Comparison of ENCODE assay signal across 20 mouse cellular contexts in the genomic region with DNA sequence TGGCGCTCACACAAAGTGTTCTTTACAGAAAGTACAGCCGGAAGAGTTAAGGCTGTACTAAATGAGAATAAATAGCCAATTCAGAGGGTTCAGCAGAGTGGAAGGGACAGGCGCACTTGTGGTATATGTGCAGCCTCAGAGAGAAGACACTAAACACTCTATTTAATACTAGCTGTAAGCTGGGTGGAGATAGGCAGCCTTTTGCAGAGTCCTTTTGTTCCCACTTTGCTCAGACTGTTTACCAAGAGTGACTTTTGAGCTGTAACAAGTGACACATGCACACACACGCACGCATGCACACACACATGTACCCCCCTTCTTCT. TPM values are rescaled to one million over a fixed set of nuclear protein-coding genes. Genes with fewer than 3 reads are reported as not detected.
"Had no signal": no experiment of that assay in that cellular context is flagged by ENCODE, and none has a peak within 500 bp of the region (broad histone marks: within the 10 kb centered on the region; RNA-seq: fewer than 3 reads in every experiment).

No protein-coding gene starts in this region.

- H3K9me3 ChIP-seq: limb, embryonic 12.5 days; liver, embryonic 12.5 days; liver, embryonic 15.5 days; lung, embryonic 15.5 days had no signal

- H3K36me3 ChIP-seq: limb, embryonic 12.5 days; liver, embryonic 12.5 days; liver, embryonic 15.5 days; lung, embryonic 15.5 days had no signal

- H3K9ac ChIP-seq: limb, embryonic 12.5 days; liver, embryonic 12.5 days; liver, embryonic 15.5 days; lung, embryonic 15.5 days had no signal

- DNase-seq: kidney, adult 2 months; kidney, postnatal 10 days; kidney, postnatal 36 days; layer of hippocampus, postnatal 36 days; liver; lung, adult 18-20 months; midbrain, embryonic 14.5 days; thymus, adult 2 months; thymus, postnatal 14 days; thymus, postnatal 4 days had no signal

- H3K4me2 ChIP-seq: limb, embryonic 12.5 days; liver, embryonic 12.5 days; liver, embryonic 15.5 days; lung, embryonic 15.5 days had no signal

- H3K27ac ChIP-seq: left cerebral cortex, adult 2 months; limb, embryonic 12.5 days; liver, embryonic 12.5 days; liver, embryonic 15.5 days; lung, embryonic 15.5 days; macrophage; stomach, postnatal 0 days had no signal

- ATAC-seq: liver, embryonic 12.5 days had no signal

- H3K27me3 ChIP-seq: limb, embryonic 12.5 days; liver, embryonic 12.5 days; liver, embryonic 15.5 days; lung, embryonic 15.5 days had no signal

- H3K4me1 ChIP-seq: limb, embryonic 12.5 days had no signal

- H3K4me3 ChIP-seq: left cerebral cortex, adult 2 months; limb, embryonic 12.5 days; liver, embryonic 12.5 days; liver, embryonic 15.5 days; lung, embryonic 15.5 days had no signal

RNA-seq across cellular contexts. Expression of gene Gm5134, which starts 24.5 kb away (rescaled TPM):
- polyA plus RNA-seq: kidney, embryonic 14.5 days; limb, embryonic 12.5 days; macrophage; midbrain, embryonic 14.5 days; midbrain, postnatal 0 days; stomach, embryonic 14.5 days; stomach, postnatal 0 days had no signal

RNA-seq across cellular contexts. Expression of gene Vpreb3, which starts 35.9 kb away (rescaled TPM):
- polyA plus RNA-seq: macrophage; midbrain, embryonic 14.5 days had no signal

RNA-seq across cellular contexts. Expression of gene Gm867, which starts 38.3 kb away (rescaled TPM):
- polyA plus RNA-seq: macrophage; stomach, embryonic 14.5 days had no signal
